Mouse (Mus musculus) kidney, adult 2 months (tissue): ENCODE data around the gene Macrod2.

ENCODE experiments used
- CTCF ChIP-seq: fragments of 200-500 bp; conservative IDR thresholded peaks from 2 replicates; pipeline ENCODE4 v1.5.1; 2011; ENCODE audit warnings: low read depth, mild to moderate bottlenecking, control low read depth, low read length, moderate library complexity, mixed read lengths; ENCODE audit not compliant: insufficient read depth, insufficient read length
- POLR2A ChIP-seq: fragments of 200-500 bp; IDR thresholded peaks from one replicate; pipeline ENCODE4 v1.6.1; 2011; ENCODE audit warnings: low read depth, low read length, control low read depth

GRCm38 (mm10) chr2:142326737-142327136 lies 1931.6 kb downstream of the Macrod2 start:
- TF ChIP-seq CTCF, result no peak
- no peak for TF ChIP-seq POLR2A
